Mouse (Mus musculus) embryonic facial prominence, embryonic 14.5 days (tissue): Measurements from ENCODE around the gene Olfr1497. TPM values are rescaled to one million over a fixed set of nuclear protein-coding genes. Genes with fewer than 3 reads are reported as not detected.

Experiments used
- ATAC-seq: fragments of 200-750 bp; cut with Nextera tagmentation; 2 replicates; pipeline ENCODE4 v1.8.0; 2017; ENCODE audit warnings: low read depth, moderate number of reproducible peaks, moderate TSS enrichment
- DNase-seq: peaks from one replicate; pipeline ENCODE4 v3.0.0-alpha.2; 2015; ENCODE audit warnings: low spot score
- H3K27ac ChIP-seq: fragments of 300-500 bp; sonication (generic); replicated peaks from 2 replicates; pipeline ENCODE4 v1.5.1; 2014; ENCODE audit warnings: low read depth, mild to moderate bottlenecking, low read length, moderate library complexity
- H3K27me3 ChIP-seq: fragments of 300-500 bp; sonication (generic); replicated peaks from 2 replicates; pipeline ENCODE4 v1.6.1; 2014; ENCODE audit warnings: low read length; ENCODE audit not compliant: control insufficient read depth, insufficient read depth
- H3K36me3 ChIP-seq: fragments of 300-500 bp; sonication (generic); 2 replicates; pipeline ENCODE4 v1.6.1; 2014; ENCODE audit warnings: low read length, mixed read lengths; ENCODE audit not compliant: control insufficient read depth, insufficient read depth
- H3K4me1 ChIP-seq: fragments of 300-500 bp; sonication (generic); 2 replicates; pipeline ENCODE4 v1.6.1; 2014; ENCODE audit warnings: antibody characterized with exemption, low read length; ENCODE audit not compliant: control insufficient read depth, insufficient read depth
- H3K4me2 ChIP-seq: fragments of 300-500 bp; sonication (generic); 2 replicates; pipeline ENCODE4 v1.6.1; 2014; ENCODE audit warnings: low read depth, mild to moderate bottlenecking, low read length, moderate library complexity, mixed read lengths
- H3K4me3 ChIP-seq: fragments of 300-500 bp; sonication (generic); 2 replicates; pipeline ENCODE4 v1.5.1; 2014; ENCODE audit warnings: low read depth, mild to moderate bottlenecking, low read length
- H3K9ac ChIP-seq: fragments of 300-500 bp; sonication (generic); 2 replicates; pipeline ENCODE4 v1.6.1; 2014; ENCODE audit warnings: low read depth, mild to moderate bottlenecking, low read length, moderate library complexity, mixed read lengths
- H3K9me3 ChIP-seq: fragments of 300-500 bp; sonication (generic); 2 replicates; pipeline ENCODE4 v1.6.1; 2016; ENCODE audit warnings: low read length; ENCODE audit not compliant: control insufficient read depth
- WGBS: fragments of 180-500 bp; shearing (Covaris S2); extraction: QIAGEN DNeasy Blood & Tissue Kit; methylation state at CpG from one replicate; pipeline ENCODE4 v1.1.7; 2014; 5-methylcytosine and 5-hydroxymethylcytosine counted together
- polyA plus RNA-seq: library from polyadenylated mRNA; unstranded; fragments of >200 nt; fragmentation: Nextera tagmentation; extraction: Ambion mirVana; gene quantifications from 2 replicates; pipeline ENCODE4 v1.2.1, GENCODE M21; 2014

The Olfr1497 gene
- polyA plus RNA-seq, 1 experiment from 2014 or later: 0.13 TPM

DNA sequence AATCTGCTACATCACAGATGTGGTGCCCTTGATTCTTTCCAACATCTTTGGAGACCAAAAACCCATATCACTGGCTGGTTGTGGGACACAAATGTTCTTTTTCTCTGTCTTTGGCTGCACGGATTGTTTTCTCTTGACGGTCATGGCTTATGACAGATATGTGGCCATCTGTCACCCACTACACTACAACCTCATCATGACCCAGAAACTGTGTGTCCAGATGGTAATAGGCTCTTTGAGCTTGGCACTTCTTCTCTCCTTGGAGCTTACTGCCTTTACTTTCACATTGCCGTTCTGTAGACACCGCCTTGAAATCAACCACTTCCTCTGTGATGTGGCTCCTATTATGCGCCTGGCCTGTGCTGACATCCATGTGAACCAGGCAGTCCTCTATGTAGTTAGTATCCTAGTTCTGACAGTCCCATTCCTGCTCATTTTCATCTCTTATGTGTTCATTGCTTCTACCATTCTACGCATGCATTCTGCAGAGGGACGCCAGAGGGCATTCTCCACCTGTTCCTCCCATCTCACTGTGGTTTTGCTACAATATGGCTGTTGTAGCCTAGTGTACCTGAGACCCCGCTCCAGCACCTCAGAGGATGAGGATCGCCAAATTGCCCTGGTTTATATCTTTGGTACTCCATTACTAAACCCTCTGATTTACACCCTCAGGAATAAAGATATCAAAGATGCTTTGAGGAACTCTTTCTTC is 29.3 kb downstream of the Olfr1497 start:
- H3K9me3 ChIP-seq: no peaks in the 10 kb centered on the region
- H3K27ac ChIP-seq: no peak overlapping the region
- no peak overlapping the region for H3K9ac ChIP-seq
- no peaks in the 10 kb centered on the region for H3K4me1 ChIP-seq
- no peaks in the 10 kb centered on the region for H3K27me3 ChIP-seq
- DNase-seq: no peak
- ATAC-seq: no peak
- no peak overlapping the region for H3K4me2 ChIP-seq
- no peaks in the 10 kb centered on the region for H3K36me3 ChIP-seq
- WGBS: 89% methylated on average over 9 of the region's 9 CpGs
- no peak overlapping the region for H3K4me3 ChIP-seq

DNA sequence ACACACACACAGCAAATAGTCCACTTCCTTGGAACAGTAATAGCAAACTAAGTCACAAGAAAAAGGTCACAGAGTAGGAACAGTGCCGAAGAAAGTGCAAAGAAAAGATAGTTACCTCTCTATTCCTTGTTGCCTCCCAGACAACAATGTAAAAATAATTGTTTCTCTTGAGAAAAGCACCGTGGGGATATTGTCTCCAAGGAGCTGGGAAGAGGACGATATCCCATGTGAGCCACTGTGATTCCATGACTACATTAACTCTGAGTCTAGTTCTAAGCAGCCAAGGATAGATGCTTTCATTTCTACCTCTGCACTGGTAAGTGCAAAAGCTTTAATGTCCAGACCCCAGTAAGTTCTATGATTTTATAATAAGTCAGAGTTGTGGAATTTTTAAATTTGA is 33.7 kb downstream of the Olfr1497 start, which contains the start of gene Olfr1495:
TSS of gene Olfr1495 (plus strand) at position 301 of the 400 bp plus-strand sequence.
- H3K36me3 ChIP-seq: no peaks in the 10 kb centered on the region
- no peak within 1 kb of the TSS for H3K9ac ChIP-seq
- WGBS: 80% methylated on average over 3 of the region's 3 CpGs
- no peaks in the 10 kb centered on the region for H3K9me3 ChIP-seq
- H3K27me3 ChIP-seq: no peaks in the 10 kb centered on the region
- no peak within 1 kb of the TSS for H3K4me3 ChIP-seq
- H3K27ac ChIP-seq: no peak within 1 kb of the TSS
- ATAC-seq (no peak), DNase-seq (no peak)
- H3K4me1 ChIP-seq: no peaks in the 10 kb centered on the region
- H3K4me2 ChIP-seq: no peak within 1 kb of the TSS

DNA sequence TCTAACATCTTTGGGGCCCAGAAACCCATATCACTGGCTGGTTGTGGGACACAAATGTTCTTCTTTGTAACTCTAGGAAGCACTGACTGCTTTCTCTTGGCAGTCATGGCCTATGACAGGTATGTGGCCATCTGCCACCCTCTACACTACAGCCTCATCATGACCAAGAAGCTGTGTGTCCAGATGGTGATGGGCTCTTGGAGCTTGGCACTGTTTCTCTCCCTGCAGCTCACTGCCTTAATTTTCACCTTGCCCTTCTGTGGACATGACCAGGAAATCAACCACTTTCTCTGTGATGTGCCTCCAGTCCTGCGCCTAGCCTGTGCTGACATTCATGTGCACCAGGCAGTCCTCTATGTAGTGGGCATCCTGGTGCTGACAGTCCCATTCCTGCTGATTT is 48.6 kb downstream of the Olfr1497 start:
- Histone ChIP-seq H3K9ac (no peak overlapping the region), H3K9me3 (no peaks in the 10 kb centered on the region), H3K27ac (no peak overlapping the region), H3K36me3 (no peaks in the 10 kb centered on the region), H3K4me2 (no peak overlapping the region), H3K4me3 (no peak overlapping the region), H3K27me3 (no peaks in the 10 kb centered on the region), H3K4me1 (no peaks in the 10 kb centered on the region)
- DNase-seq: no peak
- ATAC-seq: no peak
- WGBS: 92% methylated on average over 1 of the region's 1 CpGs

Other genes with a start within 250 kb of the Olfr1497 start
- gene Olfr1484, start 214.7 kb downstream of the Olfr1497 start, polyA plus RNA-seq: not detected in 2 replicates
- not detected in 2 replicates for gene Olfr1487, start 180.8 kb downstream of the Olfr1497 start, polyA plus RNA-seq
- gene Olfr1489, start 166.6 kb downstream of the Olfr1497 start, polyA plus RNA-seq: not detected in 2 replicates
- not detected in 2 replicates for gene Olfr1490, start 147.1 kb downstream of the Olfr1497 start, polyA plus RNA-seq
- gene Olfr1491, start 100.9 kb downstream of the Olfr1497 start, polyA plus RNA-seq: not detected in 2 replicates
- gene Olfr1493-ps1, start 74.9 kb downstream of the Olfr1497 start, polyA plus RNA-seq: 0.10 TPM in 1 of 2 replicates, not detected in the other
- gene Olfr1494, start 58.5 kb downstream of the Olfr1497 start, polyA plus RNA-seq: not detected in 2 replicates
- not detected in 2 replicates for gene Olfr1495, start 33.6 kb downstream of the Olfr1497 start, polyA plus RNA-seq
- gene Olfr1496, start 20.3 kb downstream of the Olfr1497 start, polyA plus RNA-seq: not detected in 2 replicates
- gene Olfr1499, start 21.2 kb upstream of the Olfr1497 start, polyA plus RNA-seq: not detected in 2 replicates
- gene Olfr1500, start 32.3 kb upstream of the Olfr1497 start, polyA plus RNA-seq: not detected in 2 replicates
- 0.14 TPM in 1 of 2 replicates, not detected in the other for gene Olfr1501, start 52.5 kb upstream of the Olfr1497 start, polyA plus RNA-seq
- gene Olfr1502, start 63.6 kb upstream of the Olfr1497 start, polyA plus RNA-seq: not detected in 2 replicates
- gene Olfr1504, start 99.7 kb upstream of the Olfr1497 start, polyA plus RNA-seq: not detected in 2 replicates
- not detected in 2 replicates for gene Olfr1505, start 115.3 kb upstream of the Olfr1497 start, polyA plus RNA-seq